Mouse (Mus musculus) testis, adult 2 months (tissue): ENCODE data around the gene Gfap.

Source experiments
- CTCF ChIP-seq: fragments of 200-500 bp; IDR thresholded peaks from 2 replicates; pipeline ENCODE4 v1.5.1; 2012; ENCODE audit warnings: low read depth, mild to moderate bottlenecking, inconsistent platforms, low read length, moderate library complexity; ENCODE audit not compliant: control insufficient read depth, insufficient read depth, insufficient replicate concordance
- POLR2A ChIP-seq: fragments of 200-500 bp; IDR thresholded peaks from 2 replicates; pipeline ENCODE4 v1.6.1; 2012; ENCODE audit warnings: low read depth, mild to moderate bottlenecking, inconsistent platforms, low read length, moderate library complexity; ENCODE audit not compliant: control insufficient read depth

DNA sequence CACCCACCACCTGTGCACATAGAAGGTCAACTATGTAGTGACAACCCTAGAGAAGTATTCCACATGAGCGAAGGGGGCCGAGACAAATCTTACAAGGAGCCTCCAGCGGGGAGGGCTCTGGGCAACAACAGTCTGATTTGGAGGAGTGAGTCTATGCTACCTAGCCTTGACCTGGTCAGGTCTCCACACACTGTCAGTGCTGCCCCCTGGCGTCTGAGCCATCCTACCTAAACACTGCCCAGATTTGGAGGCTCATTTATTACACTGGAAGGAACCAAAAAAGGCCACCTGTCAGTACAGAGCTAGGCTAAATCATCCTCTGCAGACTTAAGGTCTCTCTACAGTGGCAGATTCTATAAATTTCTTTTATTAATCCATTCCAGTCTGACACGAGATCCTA is 48.8 kb downstream of the Gfap start:
- TF ChIP-seq POLR2A (no peak), CTCF (peak; percentile 36; the same call in 1 of the 2 replicates)
